Mouse (Mus musculus) hindbrain, embryonic 10.5 days (tissue): ENCODE results near the gene Edar. TPM values are rescaled to one million over a fixed set of nuclear protein-coding genes. Genes with fewer than 3 reads are reported as not detected.
A peak's percentile ranks its signal among the peaks of the same experiment; 100 is the strongest.

Experiments used
- DNase-seq: peaks from one replicate; pipeline ENCODE4 v3.0.0-alpha.2; 2017; ENCODE audit warnings: low spot score
- H3K27ac ChIP-seq: fragments of 300-500 bp; sonication (generic); 2 replicates; pipeline ENCODE4 v1.5.1; 2016; ENCODE audit warnings: mild to moderate bottlenecking, moderate library complexity
- H3K27me3 ChIP-seq: fragments of 300-500 bp; sonication (generic); 2 replicates; pipeline ENCODE4 v1.6.1; 2016; ENCODE audit warnings: mild to moderate bottlenecking; ENCODE audit not compliant: poor library complexity, insufficient read depth, severe bottlenecking
- H3K36me3 ChIP-seq: fragments of 300-500 bp; sonication (generic); 2 replicates; pipeline ENCODE4 v1.6.1; 2016; ENCODE audit warnings: mild to moderate bottlenecking, moderate library complexity
- H3K4me1 ChIP-seq: fragments of 300-500 bp; sonication (generic); replicated peaks from 2 replicates; pipeline ENCODE4 v1.6.1; 2016; ENCODE audit warnings: mild to moderate bottlenecking
- H3K4me3 ChIP-seq: fragments of 300-500 bp; sonication (generic); 2 replicates; pipeline ENCODE4 v1.5.1; 2016; ENCODE audit warnings: mild to moderate bottlenecking, moderate library complexity
- H3K9me3 ChIP-seq: fragments of 300-500 bp; sonication (generic); 2 replicates; pipeline ENCODE4 v1.6.1; 2016; ENCODE audit warnings: mild to moderate bottlenecking, moderate library complexity
- WGBS: fragments of 180-500 bp; shearing (Covaris S2); methylation state at CpG from one replicate; pipeline ENCODE4 v1.1.7; 2016; 5-methylcytosine and 5-hydroxymethylcytosine counted together
- polyA plus RNA-seq: library from polyadenylated mRNA; unstranded; fragments of >200 nt; fragmentation: Nextera tagmentation; extraction: Ambion mirVana; gene quantifications from 2 replicates; pipeline ENCODE4 v1.2.1, GENCODE M21; 2016

Gene Edar
- polyA plus RNA-seq, 1 experiment from 2014 or later: 0.08 TPM

GRCm38 (mm10) chr10:58643001-58643400 lies 32.5 kb downstream of the Edar start:
- H3K4me1 ChIP-seq: peaks cover 29% of the 10 kb centered on the region

GRCm38 (mm10) chr10:58641631-58642030 lies 33.8 kb downstream of the Edar start:
- Histone ChIP-seq H3K4me3 (no peak overlapping the region), H3K27ac (no peak overlapping the region), H3K4me1 (peaks cover 33% of the 10 kb centered on the region), H3K9me3 (no peaks in the 10 kb centered on the region), H3K27me3 (no peaks in the 10 kb centered on the region), H3K36me3 (no peaks in the 10 kb centered on the region)
- 77% methylated on average over 10 of the region's 10 CpGs for WGBS
- DNase-seq: no peak

More at GRCm38 (mm10) chr10:58643001-58643400, 32.5 kb downstream of the Edar start:
- Histone ChIP-seq H3K4me3 (no peak overlapping the region), H3K36me3 (no peaks in the 10 kb centered on the region), H3K9me3 (no peaks in the 10 kb centered on the region), H3K27me3 (no peaks in the 10 kb centered on the region), H3K27ac (no peak overlapping the region)
- 89% methylated on average over 9 of the region's 9 CpGs for WGBS
- no peak for DNase-seq

- Histone ChIP-seq H3K27ac (peak overlapping the region; percentile 73), H3K4me3 (no peak overlapping the region)
- 39% methylated on average over 19 of the region's 19 CpGs for WGBS
Measured at GRCm38 (mm10) chr10:58640446-58641400, 34.7 kb downstream of the Edar start.

GRCm38 (mm10) chr10:58639291-58639690 lies 36.2 kb downstream of the Edar start:
- WGBS: 86% methylated on average over 6 of the region's 6 CpGs
- Histone ChIP-seq H3K27me3 (no peaks in the 10 kb centered on the region), H3K4me1 (peaks cover 38% of the 10 kb centered on the region)

More at GRCm38 (mm10) chr10:58640446-58641400, 34.7 kb downstream of the Edar start:
- H3K36me3 ChIP-seq: no peaks in the 10 kb centered on the region
- DNase-seq: peak; percentile 22
- H3K4me1 ChIP-seq: peaks cover 38% of the 10 kb centered on the region
- H3K27me3 ChIP-seq: no peaks in the 10 kb centered on the region
- H3K9me3 ChIP-seq: no peaks in the 10 kb centered on the region

GRCm38 (mm10) chr10:58636431-58637080 lies 38.9 kb downstream of the Edar start:
- Histone ChIP-seq H3K27ac (peak overlapping the region; percentile 70), H3K4me1 (peaks cover 29% of the 10 kb centered on the region), H3K9me3 (no peaks in the 10 kb centered on the region), H3K36me3 (no peaks in the 10 kb centered on the region), H3K4me3 (no peak overlapping the region), H3K27me3 (no peaks in the 10 kb centered on the region)
- DNase-seq: peak; percentile 23
- WGBS: 60% methylated on average over 7 of the region's 7 CpGs

More at GRCm38 (mm10) chr10:58639291-58639690, 36.2 kb downstream of the Edar start:
- Histone ChIP-seq H3K27ac (no peak overlapping the region), H3K9me3 (no peaks in the 10 kb centered on the region), H3K4me3 (no peak overlapping the region), H3K36me3 (no peaks in the 10 kb centered on the region)
- no peak for DNase-seq

GRCm38 (mm10) chr10:58633507-58633906 lies 41.9 kb downstream of the Edar start:
- no peaks in the 10 kb centered on the region for H3K9me3 ChIP-seq
- peaks cover 9% of the 10 kb centered on the region for H3K4me1 ChIP-seq

GRCm38 (mm10) chr10:58627569-58627968 lies 47.9 kb downstream of the Edar start:
- H3K9me3 ChIP-seq: no peaks in the 10 kb centered on the region
- no peaks in the 10 kb centered on the region for H3K27me3 ChIP-seq
- no peak overlapping the region for H3K4me3 ChIP-seq
- DNase-seq: peak; percentile 46
- H3K27ac ChIP-seq: no peak overlapping the region
- H3K4me1 ChIP-seq: no peaks in the 10 kb centered on the region
- H3K36me3 ChIP-seq: no peaks in the 10 kb centered on the region

More at GRCm38 (mm10) chr10:58633507-58633906, 41.9 kb downstream of the Edar start:
- no peak overlapping the region for H3K27ac ChIP-seq
- no peaks in the 10 kb centered on the region for H3K27me3 ChIP-seq
- DNase-seq: no peak
- no peak overlapping the region for H3K4me3 ChIP-seq
- no peaks in the 10 kb centered on the region for H3K36me3 ChIP-seq
- WGBS: 88% methylated on average over 2 of the region's 2 CpGs

- Histone ChIP-seq H3K4me3 (no peak overlapping the region), H3K27me3 (no peaks in the 10 kb centered on the region), H3K27ac (no peak overlapping the region), H3K9me3 (no peaks in the 10 kb centered on the region), H3K36me3 (no peaks in the 10 kb centered on the region), H3K4me1 (no peaks in the 10 kb centered on the region)
- 77% methylated on average over 12 of the region's 12 CpGs for WGBS
- no peak for DNase-seq
Measured at GRCm38 (mm10) chr10:58624848-58625711, 50.4 kb downstream of the Edar start.

GRCm38 (mm10) chr10:58619266-58619665 lies 56.2 kb downstream of the Edar start:
- no peaks in the 10 kb centered on the region; the same call in 1 of the 2 replicates for H3K4me1 ChIP-seq
- H3K27ac ChIP-seq: no peak overlapping the region
- no peak for DNase-seq
- no peaks in the 10 kb centered on the region for H3K9me3 ChIP-seq
- no peaks in the 10 kb centered on the region for H3K36me3 ChIP-seq
- H3K27me3 ChIP-seq: no peaks in the 10 kb centered on the region
- 83% methylated on average over 4 of the region's 4 CpGs for WGBS
- no peak overlapping the region for H3K4me3 ChIP-seq

- 92% methylated on average over 17 of the region's 17 CpGs for WGBS
- Histone ChIP-seq H3K9me3 (no peaks in the 10 kb centered on the region), H3K27me3 (no peaks in the 10 kb centered on the region), H3K4me1 (no peaks in the 10 kb centered on the region; the same call in 1 of the 2 replicates), H3K27ac (no peak overlapping the region), H3K36me3 (no peaks in the 10 kb centered on the region), H3K4me3 (no peak overlapping the region)
- DNase-seq: no peak
Measured at GRCm38 (mm10) chr10:58618501-58619216, 56.8 kb downstream of the Edar start.

GRCm38 (mm10) chr10:58616565-58616964 lies 58.9 kb downstream of the Edar start:
- 89% methylated on average over 5 of the region's 5 CpGs for WGBS
- Histone ChIP-seq H3K9me3 (no peaks in the 10 kb centered on the region), H3K27me3 (no peaks in the 10 kb centered on the region), H3K36me3 (no peaks in the 10 kb centered on the region), H3K27ac (no peak overlapping the region), H3K4me1 (no peaks in the 10 kb centered on the region; the same call in 1 of the 2 replicates), H3K4me3 (no peak overlapping the region)
- no peak for DNase-seq

GRCm38 (mm10) chr10:58614601-58615000 lies 60.9 kb downstream of the Edar start:
- H3K27ac ChIP-seq: no peak overlapping the region
- H3K27me3 ChIP-seq: no peaks in the 10 kb centered on the region
- no peaks in the 10 kb centered on the region; the same call in 1 of the 2 replicates for H3K4me1 ChIP-seq
- no peaks in the 10 kb centered on the region for H3K9me3 ChIP-seq
- WGBS: 92% methylated on average over 6 of the region's 6 CpGs
- DNase-seq: no peak
- no peaks in the 10 kb centered on the region for H3K36me3 ChIP-seq
- no peak overlapping the region for H3K4me3 ChIP-seq
